Mouse (Mus musculus) olfactory bulb, adult 2 months (tissue): ENCODE data around the gene Ifih1. TPM values are rescaled to one million over a fixed set of nuclear protein-coding genes. Genes with fewer than 3 reads are reported as not detected.

Experiments used
- H3K27ac ChIP-seq: fragments of 200-500 bp; 2 replicates; pipeline ENCODE4 v1.5.1; 2012; ENCODE audit warnings: low read depth, low read length; ENCODE audit not compliant: insufficient read depth
- H3K4me1 ChIP-seq: fragments of 200-500 bp; 2 replicates; pipeline ENCODE4 v1.6.1; 2012; ENCODE audit warnings: low read length; ENCODE audit not compliant: control insufficient read depth, insufficient read depth
- H3K4me3 ChIP-seq: fragments of 200-500 bp; 2 replicates; pipeline ENCODE4 v1.5.1; 2012; ENCODE audit warnings: mild to moderate bottlenecking, low read depth, low read length, moderate library complexity; ENCODE audit not compliant: insufficient read depth
- CTCF ChIP-seq: fragments of 200-500 bp; IDR thresholded peaks from 2 replicates; pipeline ENCODE4 v1.5.1; 2012; ENCODE audit warnings: low read depth, mild to moderate bottlenecking, low read length, moderate library complexity; ENCODE audit not compliant: insufficient read depth
- POLR2A ChIP-seq: fragments of 200-500 bp; IDR thresholded peaks from 2 replicates; pipeline ENCODE4 v1.6.1; 2012; ENCODE audit warnings: mild to moderate bottlenecking, low read depth, low read length, moderate library complexity; ENCODE audit not compliant: insufficient read depth
- WGBS: fragments of 180-500 bp; shearing (Covaris S2); methylation state at CpG from one replicate; pipeline ENCODE4 v1.1.7; 2018; 5-methylcytosine and 5-hydroxymethylcytosine counted together
- polyA plus RNA-seq: library from polyadenylated mRNA; stranded (reverse); fragments of >200 nt; gene quantifications from 2 replicates; pipeline ENCODE4 v1.2.4, GENCODE M21; 2012; ENCODE audit warnings: low replicate concordance; ENCODE audit not compliant: missing spikeins, insufficient read depth, insufficient read length

Gene Ifih1
- polyA plus RNA-seq, 1 experiment, result not detected

GRCm38 (mm10) chr2:62613133-62613532, 32.9 kb downstream of the Ifih1 start:
- Histone ChIP-seq H3K4me1 (no peaks in the 10 kb centered on the region), H3K27ac (no peak overlapping the region), H3K4me3 (no peak overlapping the region)
- WGBS, result 93% methylated on average over 4 of the region's 4 CpGs
- TF ChIP-seq POLR2A (no peak), CTCF (no peak)

GRCm38 (mm10) chr2:62606205-62606604, 39.9 kb downstream of the Ifih1 start:
- TF ChIP-seq POLR2A (no peak), CTCF (no peak)
- no peaks in the 10 kb centered on the region for H3K4me1 ChIP-seq
- 96% methylated on average over 16 of the region's 16 CpGs for WGBS
- H3K27ac ChIP-seq, result no peak overlapping the region
- no peak overlapping the region for H3K4me3 ChIP-seq

GRCm38 (mm10) chr2:62603530-62603929, 42.5 kb downstream of the Ifih1 start:
- Histone ChIP-seq H3K4me3 (no peak overlapping the region), H3K4me1 (no peaks in the 10 kb centered on the region), H3K27ac (no peak overlapping the region)
- WGBS, result 90% methylated on average over 5 of the region's 5 CpGs
- TF ChIP-seq POLR2A (no peak), CTCF (no peak)

- TF ChIP-seq POLR2A, result no peak
- WGBS, result 92% methylated on average over 5 of the region's 5 CpGs
- Histone ChIP-seq H3K4me1 (no peaks in the 10 kb centered on the region), H3K27ac (no peak overlapping the region), H3K4me3 (no peak overlapping the region)
Observed at GRCm38 (mm10) chr2:62596586-62596985, 49.5 kb downstream of the Ifih1 start.

GRCm38 (mm10) chr2:62594491-62594890, 51.6 kb downstream of the Ifih1 start:
- WGBS, result 69% methylated on average over 2 of the region's 2 CpGs
- H3K27ac ChIP-seq, result no peak overlapping the region
- TF ChIP-seq CTCF, result no peak
- no peak for TF ChIP-seq POLR2A
- H3K4me1 ChIP-seq, result no peaks in the 10 kb centered on the region
- no peak overlapping the region for H3K4me3 ChIP-seq

- 89% methylated on average over 3 of the region's 3 CpGs for WGBS
- no peak overlapping the region for H3K4me3 ChIP-seq
Observed at GRCm38 (mm10) chr2:62591555-62591954, 54.5 kb downstream of the Ifih1 start.

GRCm38 (mm10) chr2:62589333-62589732, 56.7 kb downstream of the Ifih1 start:
- WGBS, result 88% methylated on average over 4 of the region's 4 CpGs
- Histone ChIP-seq H3K4me3 (no peak overlapping the region), H3K27ac (no peak overlapping the region), H3K4me1 (no peaks in the 10 kb centered on the region)
- TF ChIP-seq CTCF (no peak), POLR2A (no peak)

More at GRCm38 (mm10) chr2:62591555-62591954, 54.5 kb downstream of the Ifih1 start:
- Histone ChIP-seq H3K4me1 (no peaks in the 10 kb centered on the region), H3K27ac (no peak overlapping the region)
- TF ChIP-seq CTCF, result no peak
- no peak for TF ChIP-seq POLR2A

- Histone ChIP-seq H3K27ac (no peak overlapping the region), H3K4me3 (no peak overlapping the region), H3K4me1 (no peaks in the 10 kb centered on the region)
- 91% methylated on average over 5 of the region's 5 CpGs for WGBS
- TF ChIP-seq CTCF (no peak), POLR2A (no peak)
Observed at GRCm38 (mm10) chr2:62585769-62586168, 60.3 kb downstream of the Ifih1 start.

GRCm38 (mm10) chr2:62574962-62575361, 71.1 kb downstream of the Ifih1 start:
- Histone ChIP-seq H3K4me3 (no peak overlapping the region), H3K4me1 (peaks cover 3% of the 10 kb centered on the region; the same call in 1 of the 2 replicates), H3K27ac (no peak overlapping the region)
- 73% methylated on average over 3 of the region's 3 CpGs for WGBS
- TF ChIP-seq CTCF (no peak), POLR2A (no peak)

- Histone ChIP-seq H3K4me3 (no peak overlapping the region), H3K4me1 (peaks cover 3% of the 10 kb centered on the region; the same call in 1 of the 2 replicates), H3K27ac (no peak overlapping the region)
- no peak for TF ChIP-seq CTCF
- TF ChIP-seq POLR2A, result no peak
- 82% methylated on average over 7 of the region's 7 CpGs for WGBS
Observed at GRCm38 (mm10) chr2:62574250-62574649, 71.8 kb downstream of the Ifih1 start.
